Mouse (Mus musculus): ENCODE data around the gene Cryz. TPM values are rescaled to one million over a fixed set of nuclear protein-coding genes. Genes with fewer than 3 reads are reported as not detected.
A peak's percentile ranks its signal among the peaks of the same experiment; 100 is the strongest.

Gene Cryz
- total and polyA plus RNA-seq, 3 experiments, result 5.8 to 19.5 (median 16.8) TPM

DNA sequence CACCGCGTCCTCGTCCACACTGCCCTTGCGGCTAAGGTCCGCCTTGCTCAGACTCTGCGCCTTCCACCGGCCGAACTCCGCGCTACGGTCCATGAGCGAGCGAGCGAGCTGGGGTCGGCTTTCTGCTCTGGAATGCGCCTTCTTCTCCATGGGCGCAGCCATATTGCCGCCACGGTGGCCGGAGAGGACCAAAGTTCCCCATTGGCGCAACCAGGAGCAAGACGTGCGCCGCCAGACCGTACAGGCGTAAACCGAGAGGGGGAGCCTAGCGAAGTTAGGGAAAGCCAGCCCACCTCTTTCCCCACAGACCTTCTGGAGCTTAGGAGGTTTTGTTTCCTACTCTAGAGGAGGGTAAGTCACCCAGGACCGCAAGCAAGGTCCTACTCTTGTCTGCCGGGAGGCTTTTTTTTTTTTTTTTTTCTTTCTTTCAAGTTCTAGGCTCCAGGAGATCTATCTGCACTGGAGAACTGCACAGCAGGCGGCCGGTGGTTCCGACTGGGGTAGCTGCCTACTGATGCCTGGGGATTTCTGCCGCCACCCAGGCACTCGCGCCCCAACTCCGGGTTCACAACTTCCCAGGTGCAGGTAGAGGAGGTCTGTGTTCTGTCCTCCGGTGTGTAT, 533 bp downstream of the Cryz start, which contains the start of gene Tyw3:
Gene Tyw3, minus strand, starts transcription at position 171 of the 621 bp plus-strand sequence.
- no peaks in the 10 kb centered on the region for H3K79me2 ChIP-seq (replicated peaks; ENCODE audit: control insufficient read depth, insufficient read depth, low read length)
- DNase-seq, result peak; percentile 96 to 99
- no peaks in the 10 kb centered on the region for H3K27me3 ChIP-seq (ENCODE audit: control insufficient read depth, insufficient read depth, low read length)
- intact Hi-C loops (cut with DNase I), result loop anchor here (2.0 kb wide), 1 partner anchor 496 kb away; the partner anchor contains the start of genes Fpgt and Lrriq3
- peaks cover 1% of the 10 kb centered on the region; the same call in 1 of the 2 replicates for H3K4me1 ChIP-seq (ENCODE audit: control insufficient read depth, insufficient read depth, low read length)
- no peaks in the 10 kb centered on the region for H3K36me3 ChIP-seq (ENCODE audit: control insufficient read depth, insufficient read depth, low read length)
- peak within 1 kb of the TSS; percentile 97 for H3K4me3 ChIP-seq
- peak within 1 kb of the TSS; percentile 87 for H3K9ac ChIP-seq (ENCODE audit: low read depth, low read length)
- TF ChIP-seq POLR2A (IDR thresholded peaks at IDR 0.05; ENCODE audit: insufficient read depth, low read depth, low read length) (no peak), CTCF (IDR thresholded peaks at IDR 0.05) (peak; percentile 52), EP300 (IDR thresholded peaks at IDR 0.05; ENCODE audit: insufficient read depth, low read depth, low read length) (0 out of 2 replicates have a peak, but pooled peaks have one; percentile 18)
- WGBS, result under 1% methylated on average over 38 of the region's 38 CpGs
- peak within 1 kb of the TSS; percentile 91 for H3K27ac ChIP-seq

DNA sequence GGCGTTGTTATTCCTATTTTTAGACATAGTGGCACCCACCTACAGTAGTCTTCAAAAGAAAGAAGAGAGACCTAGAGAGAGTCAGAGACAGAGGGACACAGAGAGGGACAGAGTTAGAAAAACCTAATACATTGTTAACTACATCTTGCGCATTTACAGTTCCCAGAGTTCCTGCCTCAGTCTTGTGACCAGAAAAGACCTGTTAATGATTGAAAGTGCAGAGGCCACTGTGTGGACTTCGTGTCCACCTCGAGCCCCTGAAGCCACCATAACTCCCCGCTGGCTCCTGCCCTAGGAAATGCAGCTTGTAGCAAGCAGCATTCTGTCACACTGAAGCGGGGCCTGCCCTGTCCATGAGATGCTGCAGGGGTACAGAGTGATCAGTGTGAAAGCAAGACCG, 1.1 kb downstream of the Cryz start:
- Histone ChIP-seq H3K4me3 (peak overlapping the region; percentile 97), H3K79me2 (replicated peaks; ENCODE audit: control insufficient read depth, insufficient read depth, low read length) (no peaks in the 10 kb centered on the region), H3K9ac (ENCODE audit: low read depth, low read length) (peak overlapping the region; percentile 57), H3K27ac (peak overlapping the region; percentile 91), H3K27me3 (ENCODE audit: control insufficient read depth, insufficient read depth, low read length) (no peaks in the 10 kb centered on the region), H3K4me1 (ENCODE audit: control insufficient read depth, insufficient read depth, low read length) (peaks cover 1% of the 10 kb centered on the region; the same call in 1 of the 2 replicates), H3K36me3 (ENCODE audit: control insufficient read depth, insufficient read depth, low read length) (no peaks in the 10 kb centered on the region)
- WGBS, result 47% methylated on average over 7 of the region's 7 CpGs
- intact Hi-C loops (cut with DNase I), result loop anchor here (2.0 kb wide), 1 partner anchor 495 kb away; the partner anchor contains the start of genes Fpgt and Lrriq3
- no peak for TF ChIP-seq CTCF (IDR thresholded peaks at IDR 0.05)
- TF ChIP-seq POLR2A (IDR thresholded peaks at IDR 0.05; ENCODE audit: insufficient read depth, low read depth, low read length), result no peak
- TF ChIP-seq EP300 (IDR thresholded peaks at IDR 0.05; ENCODE audit: insufficient read depth, low read depth, low read length), result no peak
- DNase-seq, result no peak

DNA sequence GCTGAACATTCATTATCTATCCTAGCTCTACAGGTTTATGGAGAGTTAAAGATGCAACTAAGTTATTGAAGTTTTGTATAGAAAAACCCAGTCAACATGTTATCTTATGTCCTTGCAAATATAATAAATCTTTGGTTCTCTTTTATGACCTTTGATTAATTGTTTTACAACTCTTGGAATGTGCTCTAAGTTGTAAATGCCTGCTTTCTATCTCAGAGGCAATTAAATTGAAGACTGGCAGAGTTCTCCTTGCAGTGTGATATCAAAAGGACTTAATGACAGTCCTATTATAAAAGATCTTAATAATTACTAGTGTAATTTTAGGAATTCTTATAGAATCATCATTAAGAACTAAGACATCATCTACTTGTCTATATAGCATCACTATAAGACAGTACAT, 5.6 kb downstream of the Cryz start:
- H3K27ac ChIP-seq, result no peak overlapping the region
- H3K79me2 ChIP-seq (replicated peaks; ENCODE audit: control insufficient read depth, insufficient read depth, low read length), result no peaks in the 10 kb centered on the region
- intact Hi-C loops (cut with DNase I), result no loop called here
- no peak for TF ChIP-seq CTCF (IDR thresholded peaks at IDR 0.05)
- no peak for TF ChIP-seq EP300 (IDR thresholded peaks at IDR 0.05; ENCODE audit: insufficient read depth, low read depth, low read length)
- no peak for TF ChIP-seq POLR2A (IDR thresholded peaks at IDR 0.05; ENCODE audit: insufficient read depth, low read depth, low read length)
- H3K4me1 ChIP-seq (ENCODE audit: control insufficient read depth, insufficient read depth, low read length), result no peaks in the 10 kb centered on the region
- no peak overlapping the region for H3K9ac ChIP-seq (ENCODE audit: low read depth, low read length)
- H3K36me3 ChIP-seq (ENCODE audit: control insufficient read depth, insufficient read depth, low read length), result no peaks in the 10 kb centered on the region
- no peaks in the 10 kb centered on the region for H3K27me3 ChIP-seq (ENCODE audit: control insufficient read depth, insufficient read depth, low read length)
- H3K4me3 ChIP-seq, result no peak overlapping the region
- DNase-seq, result no peak

DNA sequence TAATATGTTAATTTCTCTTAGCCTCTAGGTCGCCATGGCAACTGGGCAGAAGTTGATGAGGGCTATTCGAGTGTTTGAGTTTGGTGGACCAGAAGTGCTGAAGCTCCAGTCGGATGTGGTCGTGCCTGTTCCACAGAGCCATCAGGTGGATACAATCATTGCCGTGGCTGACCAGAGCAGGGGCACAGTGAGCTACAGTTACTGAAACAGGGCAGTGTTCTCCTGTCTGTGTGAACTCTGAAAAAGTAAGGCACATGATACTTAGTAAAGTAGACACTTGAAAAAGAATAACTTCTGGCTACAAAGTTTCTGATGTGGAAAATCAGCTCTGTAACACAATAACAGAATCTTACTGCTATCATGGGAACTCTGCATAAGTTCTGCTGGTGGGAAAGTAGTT, 8.4 kb downstream of the Cryz start:
- no peaks in the 10 kb centered on the region for H3K4me1 ChIP-seq (ENCODE audit: control insufficient read depth, insufficient read depth, low read length)
- no peak overlapping the region for H3K27ac ChIP-seq
- DNase-seq, result no peak
- no peaks in the 10 kb centered on the region for H3K79me2 ChIP-seq (replicated peaks; ENCODE audit: control insufficient read depth, insufficient read depth, low read length)
- no peak overlapping the region for H3K4me3 ChIP-seq
- no peaks in the 10 kb centered on the region for H3K36me3 ChIP-seq (ENCODE audit: control insufficient read depth, insufficient read depth, low read length)
- no peak for TF ChIP-seq CTCF (IDR thresholded peaks at IDR 0.05)
- no peak for TF ChIP-seq POLR2A (IDR thresholded peaks at IDR 0.05; ENCODE audit: insufficient read depth, low read depth, low read length)
- TF ChIP-seq EP300 (IDR thresholded peaks at IDR 0.05; ENCODE audit: insufficient read depth, low read depth, low read length), result no peak
- intact Hi-C loops (cut with DNase I), result no loop called here
- H3K27me3 ChIP-seq (ENCODE audit: control insufficient read depth, insufficient read depth, low read length), result no peaks in the 10 kb centered on the region
- WGBS, result 78% methylated on average over 5 of the region's 5 CpGs
- no peak overlapping the region for H3K9ac ChIP-seq (ENCODE audit: low read depth, low read length)

DNA sequence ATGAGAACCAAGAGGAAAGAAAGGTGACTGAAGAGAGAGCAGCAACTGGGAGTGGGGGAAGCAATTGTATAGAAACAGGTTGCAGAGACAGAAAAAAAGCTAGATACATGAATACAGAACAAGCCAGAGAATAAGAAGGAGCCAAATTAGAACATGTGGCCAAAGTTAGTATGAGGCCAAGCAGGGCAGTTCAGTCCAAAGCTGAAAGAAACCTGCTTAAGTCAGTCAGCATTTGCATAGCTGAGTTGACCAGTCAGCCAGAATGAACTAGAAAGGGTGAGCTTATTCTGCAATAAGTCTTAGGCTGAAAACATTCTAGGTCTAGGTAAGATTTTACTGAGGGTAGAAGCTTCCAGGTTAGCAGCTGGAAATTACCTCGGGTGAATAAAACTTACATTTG, 11.4 kb downstream of the Cryz start:
- Histone ChIP-seq H3K27me3 (ENCODE audit: control insufficient read depth, insufficient read depth, low read length) (no peaks in the 10 kb centered on the region), H3K4me3 (no peak overlapping the region), H3K27ac (no peak overlapping the region), H3K9ac (ENCODE audit: low read depth, low read length) (no peak overlapping the region), H3K36me3 (ENCODE audit: control insufficient read depth, insufficient read depth, low read length) (no peaks in the 10 kb centered on the region), H3K79me2 (replicated peaks; ENCODE audit: control insufficient read depth, insufficient read depth, low read length) (no peaks in the 10 kb centered on the region), H3K4me1 (ENCODE audit: control insufficient read depth, insufficient read depth, low read length) (no peaks in the 10 kb centered on the region)
- 63% methylated on average over 1 of the region's 1 CpGs for WGBS
- no peak for DNase-seq
- no peak for TF ChIP-seq POLR2A (IDR thresholded peaks at IDR 0.05; ENCODE audit: insufficient read depth, low read depth, low read length)
- no peak for TF ChIP-seq CTCF (IDR thresholded peaks at IDR 0.05)
- intact Hi-C loops (cut with DNase I), result no loop called here

DNA sequence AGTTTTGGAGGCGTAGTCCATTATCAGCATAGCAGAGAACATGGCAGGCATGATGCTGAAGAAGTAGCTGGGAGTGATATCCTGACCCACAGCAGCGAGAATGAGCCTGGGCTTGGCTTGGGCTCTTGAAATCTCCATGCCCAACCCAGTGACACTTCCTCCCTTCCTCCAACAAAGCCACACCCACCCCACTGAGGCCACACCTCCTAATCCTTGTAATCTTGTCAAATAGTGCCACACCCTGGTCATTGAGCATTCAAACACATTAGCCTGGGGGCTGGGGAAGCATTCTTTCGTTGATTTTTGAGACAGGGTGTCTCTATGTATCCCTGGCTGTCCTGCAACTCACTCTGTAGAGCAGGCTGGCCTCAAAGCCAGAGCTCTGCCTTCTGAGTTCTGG, 15.4 kb downstream of the Cryz start:
- Histone ChIP-seq H3K9ac (ENCODE audit: low read depth, low read length) (no peak overlapping the region), H3K27me3 (ENCODE audit: control insufficient read depth, insufficient read depth, low read length) (no peaks in the 10 kb centered on the region), H3K4me1 (ENCODE audit: control insufficient read depth, insufficient read depth, low read length) (no peaks in the 10 kb centered on the region), H3K27ac (no peak overlapping the region), H3K79me2 (replicated peaks; ENCODE audit: control insufficient read depth, insufficient read depth, low read length) (no peaks in the 10 kb centered on the region), H3K4me3 (no peak overlapping the region), H3K36me3 (ENCODE audit: control insufficient read depth, insufficient read depth, low read length) (no peaks in the 10 kb centered on the region)
- TF ChIP-seq CTCF (IDR thresholded peaks at IDR 0.05) (no peak), POLR2A (IDR thresholded peaks at IDR 0.05; ENCODE audit: insufficient read depth, low read depth, low read length) (no peak), EP300 (IDR thresholded peaks at IDR 0.05; ENCODE audit: insufficient read depth, low read depth, low read length) (no peak)
- WGBS, result 87% methylated on average over 3 of the region's 3 CpGs
- intact Hi-C loops (cut with DNase I), result no loop called here
- no peak for DNase-seq
